Mouse (Mus musculus): Measurements from ENCODE around the gene Yjefn3.

Gene Yjefn3

GRCm38 (mm10) chr8:69880841-69881240 lies 21.7 kb downstream of the Yjefn3 start:
- no peak for DNase-seq (ENCODE audit: low spot score)

- no peak for DNase-seq (ENCODE audit: low spot score)
Observed at GRCm38 (mm10) chr8:69879678-69880077, 22.8 kb downstream of the Yjefn3 start.

- no peak for DNase-seq (ENCODE audit: low spot score)
Observed at GRCm38 (mm10) chr8:69877992-69878391, 24.5 kb downstream of the Yjefn3 start.

GRCm38 (mm10) chr8:69877396-69877795 lies 25.1 kb downstream of the Yjefn3 start:
- DNase-seq (ENCODE audit: low spot score): no peak

- DNase-seq (ENCODE audit: low spot score): no peak
Observed at GRCm38 (mm10) chr8:69876967-69877366, 25.5 kb downstream of the Yjefn3 start.

GRCm38 (mm10) chr8:69876097-69876496 lies 26.4 kb downstream of the Yjefn3 start:
- DNase-seq (ENCODE audit: low spot score): no peak

GRCm38 (mm10) chr8:69874654-69875053 lies 27.9 kb downstream of the Yjefn3 start:
- no peak for DNase-seq (ENCODE audit: low spot score)

GRCm38 (mm10) chr8:69874155-69874554 lies 28.4 kb downstream of the Yjefn3 start:
- no peak for DNase-seq (ENCODE audit: low spot score)

- no peak for DNase-seq (ENCODE audit: low spot score)
Observed at GRCm38 (mm10) chr8:69870907-69871306, 31.6 kb downstream of the Yjefn3 start.

- DNase-seq (ENCODE audit: low spot score): no peak
Observed at GRCm38 (mm10) chr8:69870003-69870765, 32.3 kb downstream of the Yjefn3 start.

- no peak for DNase-seq (ENCODE audit: low spot score)
Observed at GRCm38 (mm10) chr8:69867696-69868326, 34.7 kb downstream of the Yjefn3 start.

GRCm38 (mm10) chr8:69864180-69864579 lies 38.3 kb downstream of the Yjefn3 start:
- no peak for DNase-seq (ENCODE audit: low spot score)

GRCm38 (mm10) chr8:69863387-69864020 lies 39.0 kb downstream of the Yjefn3 start:
- DNase-seq (ENCODE audit: low spot score): no peak

- DNase-seq (ENCODE audit: low spot score): no peak
Observed at GRCm38 (mm10) chr8:69861251-69861650, 41.3 kb downstream of the Yjefn3 start.

GRCm38 (mm10) chr8:69860807-69861206 lies 41.7 kb downstream of the Yjefn3 start:
- DNase-seq (ENCODE audit: low spot score): no peak

- DNase-seq (ENCODE audit: low spot score): no peak
Observed at GRCm38 (mm10) chr8:69853869-69854268, 48.6 kb downstream of the Yjefn3 start.

GRCm38 (mm10) chr8:69850926-69851506 lies 51.5 kb downstream of the Yjefn3 start:
- no peak for DNase-seq (ENCODE audit: low spot score)

GRCm38 (mm10) chr8:69849899-69850298 lies 52.6 kb downstream of the Yjefn3 start:
- DNase-seq (ENCODE audit: low spot score): no peak

GRCm38 (mm10) chr8:69848951-69849350 lies 53.6 kb downstream of the Yjefn3 start:
- DNase-seq (ENCODE audit: low spot score): no peak

GRCm38 (mm10) chr8:69847167-69848065 lies 55.1 kb downstream of the Yjefn3 start:
- DNase-seq (ENCODE audit: low spot score): no peak
